Mouse (Mus musculus) liver, embryonic 14.5 days (tissue): Measurements from ENCODE around the gene C2cd3.

ENCODE experiments used
- CTCF ChIP-seq: IDR thresholded peaks from 2 replicates; pipeline ENCODE4 v1.5.1; 2016; ENCODE audit warnings: antibody characterized with exemption, low read depth, control low read depth
- EP300 ChIP-seq: IDR thresholded peaks from 2 replicates; pipeline ENCODE4 v1.6.1; 2016; ENCODE audit warnings: antibody characterized with exemption, low read depth

GRCm38 (mm10) chr7:100425795-100426194 is 53.8 kb downstream of the C2cd3 start:
- no peak for TF ChIP-seq CTCF
- TF ChIP-seq EP300: no peak
